Mouse (Mus musculus): Measurements from ENCODE around the gene Evi2b. TPM values are rescaled to one million over a fixed set of nuclear protein-coding genes. Genes with fewer than 3 reads are reported as not detected.

Gene Evi2b
- total and polyA plus RNA-seq, 2 experiments from 2014 or later, result 0.23 to 0.77 TPM

DNA sequence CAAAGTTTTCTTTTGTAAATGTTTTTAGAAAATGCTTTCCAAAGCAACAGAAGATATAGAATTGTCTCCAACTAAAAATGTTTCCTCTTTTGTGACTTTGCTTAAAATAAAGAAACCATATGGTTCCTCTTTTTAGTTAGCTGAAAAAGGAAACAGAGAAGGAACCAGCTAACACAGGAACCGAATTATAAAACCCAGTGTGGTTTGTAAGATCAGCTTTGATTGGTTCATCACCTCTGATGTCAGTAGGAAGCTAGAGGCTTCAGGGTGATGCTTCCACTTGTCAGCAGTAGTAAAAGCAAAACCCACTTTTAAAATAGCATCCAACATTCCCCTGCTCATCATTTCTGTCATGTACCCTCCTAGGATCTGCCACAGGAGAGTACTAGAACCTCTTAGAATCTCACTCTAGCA, 3.7 kb downstream of the Evi2b start:
- Histone ChIP-seq H3K4me2 (ENCODE audit: low read depth, low read length, poor library complexity, severe bottlenecking) (no peak overlapping the region), H3K9me3 (ENCODE audit: low read length) (no peaks in the 10 kb centered on the region), H3K27me3 (ENCODE audit: insufficient read depth, low read length) (no peaks in the 10 kb centered on the region), H3K4me3 (ENCODE audit: low read depth, low read length) (no peak overlapping the region), H3K36me3 (ENCODE audit: insufficient read depth, low read length) (no peaks in the 10 kb centered on the region), H3K9ac (replicated peaks; ENCODE audit: low read length, poor library complexity, severe bottlenecking) (no peak overlapping the region), H3K27ac (ENCODE audit: low read depth, low read length) (no peak overlapping the region), H3K4me1 (ENCODE audit: insufficient read depth, low read length) (no peaks in the 10 kb centered on the region)
- no peak for DNase-seq (ENCODE audit: low spot score)
- no peak for ATAC-seq (ENCODE audit: low FRiP score)
- no peak for TF ChIP-seq CTCF (IDR thresholded peaks at IDR 0.05)
- WGBS, result 81% methylated on average over 1 of the region's 1 CpGs

GRCm38 (mm10) chr11:79519299-79519698, 4.3 kb downstream of the Evi2b start:
- TF ChIP-seq CTCF (IDR thresholded peaks at IDR 0.05), result no peak
- WGBS, result 74% methylated on average over 6 of the region's 6 CpGs
- Histone ChIP-seq H3K36me3 (ENCODE audit: insufficient read depth, low read length) (0 out of 2 replicates have a peak, but pooled peaks cover under 1% of the 10 kb centered on the region), H3K9me3 (ENCODE audit: low read length) (no peaks in the 10 kb centered on the region), H3K27ac (ENCODE audit: low read depth, low read length) (no peak overlapping the region), H3K27me3 (ENCODE audit: insufficient read depth, low read length) (no peaks in the 10 kb centered on the region), H3K4me1 (ENCODE audit: insufficient read depth, low read length) (no peaks in the 10 kb centered on the region), H3K4me2 (ENCODE audit: low read depth, low read length, poor library complexity, severe bottlenecking) (no peak overlapping the region), H3K9ac (replicated peaks; ENCODE audit: low read length, poor library complexity, severe bottlenecking) (no peak overlapping the region), H3K4me3 (ENCODE audit: low read depth, low read length) (no peak overlapping the region)
- ATAC-seq (ENCODE audit: low FRiP score), result no peak
- DNase-seq (ENCODE audit: low spot score), result no peak

GRCm38 (mm10) chr11:79515798-79516197, 7.8 kb downstream of the Evi2b start:
- no peaks in the 10 kb centered on the region for H3K9me3 ChIP-seq (ENCODE audit: low read length)
- no peak for ATAC-seq (ENCODE audit: low FRiP score)
- H3K4me1 ChIP-seq (ENCODE audit: insufficient read depth, low read length), result no peaks in the 10 kb centered on the region
- WGBS, result 99% methylated on average over 2 of the region's 2 CpGs
- no peaks in the 10 kb centered on the region for H3K27me3 ChIP-seq (ENCODE audit: insufficient read depth, low read length)
- H3K4me2 ChIP-seq (ENCODE audit: low read depth, low read length, poor library complexity, severe bottlenecking), result no peak overlapping the region
- H3K27ac ChIP-seq (ENCODE audit: low read depth, low read length), result no peak overlapping the region
- TF ChIP-seq CTCF (IDR thresholded peaks at IDR 0.05), result no peak
- no peak overlapping the region for H3K9ac ChIP-seq (replicated peaks; ENCODE audit: low read length, poor library complexity, severe bottlenecking)
- no peak overlapping the region for H3K4me3 ChIP-seq (ENCODE audit: low read depth, low read length)
- no peak for DNase-seq (ENCODE audit: low spot score)
- H3K36me3 ChIP-seq (ENCODE audit: insufficient read depth, low read length), result 0 out of 2 replicates have a peak, but pooled peaks cover 2% of the 10 kb centered on the region

- Histone ChIP-seq H3K4me3 (ENCODE audit: low read depth, low read length) (no peak overlapping the region), H3K27ac (ENCODE audit: low read depth, low read length) (no peak overlapping the region), H3K9ac (replicated peaks; ENCODE audit: low read length, poor library complexity, severe bottlenecking) (no peak overlapping the region), H3K27me3 (ENCODE audit: insufficient read depth, low read length) (no peaks in the 10 kb centered on the region), H3K9me3 (ENCODE audit: low read length) (no peaks in the 10 kb centered on the region), H3K4me2 (ENCODE audit: low read depth, low read length, poor library complexity, severe bottlenecking) (no peak overlapping the region), H3K4me1 (ENCODE audit: insufficient read depth, low read length) (no peaks in the 10 kb centered on the region), H3K36me3 (ENCODE audit: insufficient read depth, low read length) (0 out of 2 replicates have a peak, but pooled peaks cover 2% of the 10 kb centered on the region)
- no peak for TF ChIP-seq CTCF (IDR thresholded peaks at IDR 0.05)
- 86% methylated on average over 6 of the region's 6 CpGs for WGBS
- ATAC-seq (ENCODE audit: low FRiP score) (no peak), DNase-seq (ENCODE audit: low spot score) (no peak)
Observed at GRCm38 (mm10) chr11:79515331-79515730, 8.2 kb downstream of the Evi2b start.

DNA sequence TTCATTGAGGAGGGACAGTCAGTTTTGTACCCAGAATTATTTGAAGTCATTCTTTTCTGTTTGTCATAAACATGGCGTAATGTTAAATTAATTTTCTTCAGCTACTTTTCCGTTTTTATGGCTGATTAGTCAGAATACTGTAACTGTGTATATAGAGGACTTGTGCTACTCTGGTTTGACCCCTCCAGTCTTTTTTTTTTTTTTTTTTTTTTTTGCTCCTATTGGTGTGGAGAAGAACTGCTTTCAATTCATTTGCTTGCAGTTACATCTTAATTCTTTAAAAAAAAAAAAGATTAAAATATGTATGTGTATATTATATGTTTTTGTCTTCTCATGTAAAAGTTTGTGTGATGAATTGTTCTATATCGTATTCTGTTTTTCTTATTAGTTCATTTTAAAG, 11.6 kb downstream of the Evi2b start:
- DNase-seq (ENCODE audit: low spot score) (no peak), ATAC-seq (ENCODE audit: low FRiP score) (no peak)
- H3K27ac ChIP-seq (ENCODE audit: low read depth, low read length), result no peak overlapping the region
- no peak overlapping the region for H3K9ac ChIP-seq (replicated peaks; ENCODE audit: low read length, poor library complexity, severe bottlenecking)
- 0 out of 2 replicates have a peak, but pooled peaks cover 2% of the 10 kb centered on the region for H3K36me3 ChIP-seq (ENCODE audit: insufficient read depth, low read length)
- H3K4me2 ChIP-seq (ENCODE audit: low read depth, low read length, poor library complexity, severe bottlenecking), result no peak overlapping the region
- H3K4me1 ChIP-seq (ENCODE audit: insufficient read depth, low read length), result no peaks in the 10 kb centered on the region
- H3K9me3 ChIP-seq (ENCODE audit: low read length), result no peaks in the 10 kb centered on the region
- no peak for TF ChIP-seq CTCF (IDR thresholded peaks at IDR 0.05)
- no peak overlapping the region for H3K4me3 ChIP-seq (ENCODE audit: low read depth, low read length)
- no peaks in the 10 kb centered on the region for H3K27me3 ChIP-seq (ENCODE audit: insufficient read depth, low read length)
- 94% methylated on average over 3 of the region's 3 CpGs for WGBS

DNA sequence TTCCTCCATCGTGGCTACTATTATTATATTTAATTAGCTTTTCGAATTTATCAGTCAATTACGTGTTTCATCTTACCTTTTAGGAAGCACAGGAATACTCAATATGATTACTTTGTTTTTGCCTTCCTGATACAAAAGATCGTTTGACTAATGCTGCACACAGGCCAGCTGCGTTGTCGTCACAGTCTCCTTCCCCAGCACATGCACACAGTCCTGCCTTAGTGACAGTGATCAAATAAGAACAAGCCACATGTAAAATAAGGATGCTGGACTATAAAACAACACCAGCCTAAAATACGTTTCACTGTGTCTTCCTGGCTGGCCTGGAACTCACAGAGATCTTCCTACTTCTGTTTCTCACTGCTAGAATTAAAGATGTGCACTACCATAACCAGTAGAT, 19.1 kb downstream of the Evi2b start:
- Histone ChIP-seq H3K27me3 (ENCODE audit: insufficient read depth, low read length) (no peaks in the 10 kb centered on the region), H3K4me3 (ENCODE audit: low read depth, low read length) (no peak overlapping the region), H3K27ac (ENCODE audit: low read depth, low read length) (no peak overlapping the region), H3K9me3 (ENCODE audit: low read length) (no peaks in the 10 kb centered on the region), H3K4me1 (ENCODE audit: insufficient read depth, low read length) (0 out of 2 replicates have a peak, but pooled peaks cover 3% of the 10 kb centered on the region), H3K4me2 (ENCODE audit: low read depth, low read length, poor library complexity, severe bottlenecking) (no peak overlapping the region), H3K9ac (replicated peaks; ENCODE audit: low read length, poor library complexity, severe bottlenecking) (no peak overlapping the region), H3K36me3 (ENCODE audit: insufficient read depth, low read length) (no peaks in the 10 kb centered on the region)
- no peak for TF ChIP-seq CTCF (IDR thresholded peaks at IDR 0.05)
- ATAC-seq (ENCODE audit: low FRiP score) (no peak), DNase-seq (ENCODE audit: low spot score) (peak; percentile 19)
- WGBS, result 58% methylated on average over 7 of the region's 7 CpGs

Data from midbrain, postnatal 0 days (tissue).